Mouse (Mus musculus) heart, postnatal 14 days (tissue): ENCODE measurements at regions not wholly inside any gene's neighbourhood (a gene's known extent, or its start where the extent isn't known, plus 50 kb on each side); places are given as distances from the start of the nearest gene placed in this dataset.
A peak's percentile ranks its signal among the peaks of the same experiment; 100 is the strongest.

ENCODE experiments used
- DNase-seq, 2 experiments: peaks; one replicate each; pipeline ENCODE4 v3.0.0; 2021 to 2022
- intact Hi-C: fragments of 180-260 bp; cut with DNase I; formaldehyde crosslinking; loops from one replicate; pipeline ENCODE4 v1.15.1; 2025

DNA sequence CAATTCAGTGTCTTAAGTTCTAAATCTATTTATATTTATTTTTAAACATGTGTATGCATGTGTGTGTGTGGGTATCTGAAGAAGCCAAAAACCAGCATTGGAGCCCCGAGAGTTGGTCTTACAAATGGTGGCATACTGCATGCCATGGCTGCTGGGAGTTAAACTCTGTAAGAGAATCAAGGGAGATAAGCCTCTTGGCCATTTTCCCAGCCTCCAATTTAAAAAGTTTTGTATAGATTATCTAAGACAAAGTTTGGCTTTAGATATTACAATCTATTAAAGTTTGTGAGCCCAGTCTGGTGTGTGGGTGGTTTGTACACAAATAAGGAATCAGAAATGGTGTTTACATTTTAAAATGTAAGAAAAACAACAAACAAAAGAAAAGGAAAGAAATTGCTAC is 343.2 kb upstream of the Marcks start:
- intact Hi-C loops, result loop anchor here (10.0 kb wide), 1 partner anchor 407 kb away; no protein-coding TSS in a partner anchor

DNA sequence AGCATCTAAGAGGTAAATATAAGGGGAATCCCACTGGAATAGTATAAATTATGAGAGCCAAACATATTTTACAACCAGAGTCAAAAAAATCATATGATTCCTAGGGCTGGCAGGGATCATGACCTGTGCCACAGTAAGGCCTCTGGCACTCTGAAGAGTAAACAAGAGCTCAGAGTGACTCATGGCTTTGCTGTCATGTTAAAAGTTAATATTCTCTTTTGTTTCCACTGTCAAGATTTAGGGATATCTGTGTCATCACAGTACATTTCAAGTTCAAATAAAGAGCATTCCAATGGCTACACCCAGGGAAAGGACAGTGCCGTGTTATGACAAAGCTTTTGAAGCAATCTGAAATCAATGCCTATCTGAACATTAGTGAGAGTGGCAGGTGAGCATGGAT is 341.6 kb upstream of the Marcks start:
- no peak for DNase-seq
- intact Hi-C loops, result loop anchor here (10.0 kb wide), 1 partner anchor 406 kb away; no protein-coding TSS in a partner anchor

More for the DNA sequence above, 343.2 kb upstream of the Marcks start:
- DNase-seq, result no peak

DNA sequence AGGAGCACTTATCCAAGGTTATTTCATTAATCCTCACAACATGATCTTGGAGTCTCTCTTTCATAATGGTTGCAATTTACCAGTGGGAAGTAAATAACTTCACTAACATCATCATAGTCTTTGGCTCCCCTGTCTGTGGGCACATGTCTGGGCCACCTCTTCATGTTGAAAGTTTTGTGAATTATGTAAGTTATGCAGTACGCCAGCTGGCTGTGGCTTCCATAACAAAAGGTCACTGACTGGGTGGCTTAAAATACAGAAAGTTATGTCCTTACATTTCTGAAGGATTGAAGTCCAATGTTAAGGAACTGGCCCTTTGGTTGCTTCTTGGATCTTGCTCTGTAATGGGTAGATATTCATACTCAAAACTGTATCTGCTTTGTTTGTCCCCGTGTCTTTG is 339.4 kb upstream of the Marcks start:
- DNase-seq, result no peak
- intact Hi-C loops, result no loop called here

DNA sequence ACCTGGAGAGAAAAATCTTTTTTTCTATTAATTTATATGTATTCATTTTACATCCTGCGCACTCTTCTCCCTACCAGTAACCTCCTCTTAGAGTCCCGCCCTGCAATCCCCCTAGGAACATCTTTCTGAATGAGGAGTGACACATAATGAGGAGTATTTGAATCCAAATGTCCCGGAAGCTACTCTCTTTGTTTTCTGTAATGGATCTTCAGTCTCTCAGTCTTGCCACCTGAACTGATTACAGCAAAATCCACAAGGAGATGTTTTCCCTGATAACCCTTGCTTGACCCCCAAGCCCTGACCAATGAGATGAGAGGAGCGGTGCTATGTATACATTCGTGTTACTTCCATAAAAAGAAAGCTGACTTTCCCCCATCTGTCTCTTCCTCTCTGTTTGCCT is 334.4 kb upstream of the Marcks start:
- no peak for DNase-seq
- intact Hi-C loops, result no loop called here

DNA sequence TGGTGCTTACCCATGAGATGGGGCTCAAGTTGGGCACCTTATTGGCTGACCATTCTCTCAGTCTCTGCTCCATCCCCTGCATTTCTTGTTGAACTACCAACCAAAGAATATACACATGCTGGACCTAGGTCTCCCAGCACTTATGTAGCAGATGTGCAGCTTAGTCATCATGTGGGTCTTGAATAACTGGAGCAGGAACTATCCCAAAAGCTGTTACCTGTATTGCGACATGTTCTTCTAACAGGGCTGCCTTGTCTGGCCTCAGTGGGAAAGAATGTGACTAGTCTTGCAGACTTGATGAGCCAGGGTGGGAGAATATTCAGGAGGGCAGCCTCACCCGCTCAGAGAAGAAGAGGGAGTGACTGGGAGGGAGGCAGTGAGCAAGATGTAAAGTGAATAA is 318.7 kb upstream of the Marcks start:
- DNase-seq, result no peak
- intact Hi-C loops, result no loop called here

DNA sequence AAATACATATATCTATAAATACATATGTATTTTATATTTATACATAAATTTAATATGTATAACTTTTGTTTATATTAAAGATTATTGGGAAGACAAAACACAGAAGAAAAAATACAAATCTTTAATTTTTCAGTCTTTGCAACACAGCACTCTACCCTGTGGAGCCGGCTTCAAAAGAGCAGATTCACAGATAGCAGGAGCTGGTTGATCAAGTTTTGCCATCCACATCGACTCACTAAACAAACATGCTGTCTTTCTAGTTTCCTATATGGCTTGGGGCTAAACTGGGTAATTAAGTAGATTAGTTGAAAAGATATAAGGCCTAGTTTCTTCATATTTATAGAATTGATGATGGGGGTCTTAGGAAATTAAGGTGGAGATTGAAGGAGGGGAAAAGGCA is 311.2 kb upstream of the Marcks start:
- intact Hi-C loops, result loop anchor here (5.0 kb wide), 1 partner anchor 313 kb away; the partner anchor contains the start of gene Marcks
- no peak for DNase-seq

DNA sequence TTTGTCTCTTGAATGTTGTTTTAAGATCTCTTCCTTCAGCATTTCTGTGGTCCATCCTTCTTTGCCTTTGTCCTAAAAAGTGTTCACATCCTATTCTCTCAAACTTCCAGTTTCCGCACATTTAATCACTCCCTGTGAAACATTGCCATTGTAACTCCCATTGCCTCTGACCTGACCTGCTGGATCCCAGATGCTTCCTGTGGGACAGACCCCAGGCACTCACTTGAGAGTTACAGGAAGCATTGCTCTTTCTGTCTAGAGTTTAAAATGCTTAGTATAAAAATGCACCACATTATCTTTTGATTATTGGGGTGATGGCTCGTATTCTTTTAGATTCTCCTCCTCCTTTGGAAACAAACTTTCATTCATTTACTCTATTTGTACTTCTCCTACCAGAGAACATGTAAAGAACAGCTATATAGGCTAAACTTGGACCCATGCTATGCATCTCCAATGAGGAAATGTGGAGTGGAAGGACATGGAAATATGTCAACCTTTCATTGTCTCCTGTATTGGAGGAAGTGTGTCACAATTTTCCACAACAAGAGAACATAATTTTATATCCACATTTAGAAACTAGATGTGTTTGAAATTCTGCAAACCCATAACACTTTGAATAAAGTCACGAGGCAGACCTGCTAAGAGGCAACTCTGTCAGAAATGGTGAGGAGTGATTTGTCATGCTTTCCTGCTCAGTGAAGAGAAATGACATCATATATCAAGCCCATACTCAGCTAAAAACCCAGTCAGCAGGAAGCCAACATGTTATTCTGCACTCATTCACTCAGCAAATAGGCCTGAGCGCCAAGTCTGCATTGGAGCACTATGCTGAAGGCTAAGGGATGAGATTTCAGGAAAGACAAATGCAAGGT is 308.8 kb upstream of the Marcks start:
- intact Hi-C loops, result loop anchor here (5.0 kb wide), 1 partner anchor 310 kb away; the partner anchor contains the start of gene Marcks
- DNase-seq, result peak; percentile 4 to 6

DNA sequence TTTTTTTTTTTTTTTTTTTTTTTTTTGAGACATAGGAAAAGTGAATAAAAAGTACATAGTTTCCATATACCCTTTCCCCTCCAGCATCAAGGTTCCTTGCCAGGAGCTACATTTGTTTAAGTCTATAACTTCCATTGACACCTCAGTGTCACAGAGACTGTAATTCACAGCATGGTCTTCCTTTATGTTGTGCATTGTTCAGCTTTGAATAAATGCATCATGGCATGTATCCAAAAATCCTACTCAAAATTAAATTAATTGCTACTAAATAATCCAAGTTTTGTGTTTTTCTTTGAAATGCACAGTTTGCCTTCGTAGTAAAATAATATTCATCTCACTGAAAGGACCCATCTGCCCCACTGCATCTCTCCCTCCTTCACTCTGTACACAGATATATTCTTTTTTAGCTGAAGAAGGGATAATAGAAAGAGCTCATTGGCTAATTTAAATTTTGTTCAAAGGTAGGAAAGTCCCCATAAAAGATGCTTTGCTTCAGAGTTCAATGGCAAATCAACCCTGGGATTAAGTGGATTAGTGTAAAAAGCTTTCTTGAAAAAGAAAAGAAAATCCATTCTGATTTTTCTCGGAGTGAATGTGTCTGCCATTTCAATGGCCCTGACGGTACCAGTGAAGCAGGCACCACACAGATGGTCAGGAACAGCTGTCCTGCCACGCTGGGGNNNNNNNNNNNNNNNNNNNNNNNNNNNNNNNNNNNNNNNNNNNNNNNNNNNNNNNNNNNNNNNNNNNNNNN is 301.3 kb upstream of the Marcks start:
- intact Hi-C loops, result no loop called here
- DNase-seq, result no peak

DNA sequence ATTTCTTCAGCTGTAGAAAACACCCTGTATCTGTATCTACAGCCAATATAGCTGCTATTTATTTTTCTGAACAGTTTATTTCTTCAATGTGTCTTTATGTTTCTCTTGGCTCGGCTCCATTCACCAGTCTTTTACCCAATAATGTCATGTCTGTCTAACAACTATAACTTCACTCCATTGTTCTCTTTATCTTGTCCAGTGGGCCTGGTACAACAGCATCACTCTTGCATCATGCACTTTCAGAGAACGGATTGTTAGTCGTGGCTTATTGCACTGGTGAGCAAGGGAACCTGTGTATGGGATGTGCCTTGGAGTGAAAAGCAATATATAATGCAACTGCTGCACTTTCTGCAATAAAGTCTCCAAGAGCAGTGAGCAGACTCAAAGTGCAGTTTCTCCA is 299.6 kb upstream of the Marcks start:
- intact Hi-C loops, result no loop called here
- no peak for DNase-seq

DNA sequence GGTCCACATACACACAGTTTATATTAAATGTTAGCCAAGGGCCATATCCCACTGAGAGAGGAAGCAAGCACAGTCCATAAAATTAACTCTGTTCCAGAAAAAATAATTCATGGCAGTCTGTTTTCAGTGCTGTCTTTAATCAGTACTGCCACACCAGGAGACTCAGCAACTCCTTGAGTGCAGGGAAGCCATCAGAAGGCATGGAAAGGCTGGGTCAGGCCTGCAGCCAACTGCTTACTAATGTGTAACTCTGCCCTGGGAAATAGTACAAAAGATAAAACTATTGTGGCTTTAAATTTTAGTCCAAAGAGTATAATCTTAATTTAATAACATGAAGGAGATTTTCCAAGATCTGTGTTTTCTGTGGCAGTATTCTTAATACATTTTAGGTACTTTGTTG is 298.1 kb upstream of the Marcks start:
- peak in 1 of 2 experiments; percentile 14 for DNase-seq
- intact Hi-C loops, result no loop called here

DNA sequence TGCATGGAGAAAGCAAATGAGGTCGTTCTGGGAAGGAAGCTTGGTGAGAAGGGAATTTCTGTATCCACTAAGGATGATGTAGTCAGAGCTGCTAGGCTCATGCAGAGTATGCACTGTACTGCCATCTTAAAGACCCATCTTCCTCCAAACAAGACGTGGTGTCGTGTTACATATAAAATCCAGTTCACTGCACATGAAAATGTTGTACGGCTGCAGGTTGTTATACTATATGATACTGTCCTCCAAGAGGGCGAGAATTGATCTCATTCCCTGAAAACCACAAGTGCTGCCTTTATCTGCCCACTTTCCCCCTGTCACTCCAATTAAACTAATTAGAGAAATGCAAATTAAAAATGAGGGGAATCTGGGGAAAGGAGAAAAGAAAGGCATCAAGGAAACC is 295.5 kb upstream of the Marcks start:
- intact Hi-C loops, result no loop called here
- DNase-seq, result no peak

DNA sequence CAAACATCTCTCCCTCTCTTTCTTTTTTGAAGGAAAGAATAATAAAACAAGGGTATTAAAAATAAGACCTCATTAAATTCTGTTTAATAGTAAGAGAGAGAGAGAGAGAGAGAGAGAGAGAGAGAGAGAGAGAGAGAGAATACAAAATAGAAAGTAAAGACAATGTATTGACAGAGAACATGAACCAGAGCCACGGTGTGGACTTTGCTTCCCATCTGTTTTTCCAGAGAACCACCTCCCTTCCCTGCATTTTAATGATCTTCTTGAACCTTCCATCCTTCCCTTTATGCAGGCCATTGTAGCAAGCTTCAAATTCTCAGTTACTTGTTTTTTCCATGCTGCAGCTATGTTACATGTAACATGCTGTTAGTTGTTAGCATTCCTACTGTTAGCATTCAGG is 284.3 kb upstream of the Marcks start:
- intact Hi-C loops, result no loop called here
- DNase-seq, result no peak

DNA sequence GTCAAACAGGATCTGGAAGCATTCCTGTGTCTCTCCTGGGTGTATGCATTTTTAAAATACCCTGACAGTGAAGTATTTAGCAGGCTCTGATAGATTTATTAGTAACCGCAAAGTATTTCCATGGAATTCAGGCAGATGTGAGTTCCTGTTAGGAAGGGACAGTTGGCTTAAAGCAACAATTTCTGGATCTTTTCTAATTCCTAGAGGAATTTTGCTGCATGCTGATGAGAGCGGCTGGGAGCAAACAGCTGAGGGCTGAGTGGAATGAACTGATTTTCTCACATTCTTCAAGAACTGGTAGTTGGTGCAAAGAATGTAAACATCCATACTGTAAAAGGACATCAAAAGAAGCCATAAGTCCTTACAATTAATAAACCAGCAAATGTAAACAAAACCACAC is 283.9 kb upstream of the Marcks start:
- intact Hi-C loops, result no loop called here
- DNase-seq, result no peak

DNA sequence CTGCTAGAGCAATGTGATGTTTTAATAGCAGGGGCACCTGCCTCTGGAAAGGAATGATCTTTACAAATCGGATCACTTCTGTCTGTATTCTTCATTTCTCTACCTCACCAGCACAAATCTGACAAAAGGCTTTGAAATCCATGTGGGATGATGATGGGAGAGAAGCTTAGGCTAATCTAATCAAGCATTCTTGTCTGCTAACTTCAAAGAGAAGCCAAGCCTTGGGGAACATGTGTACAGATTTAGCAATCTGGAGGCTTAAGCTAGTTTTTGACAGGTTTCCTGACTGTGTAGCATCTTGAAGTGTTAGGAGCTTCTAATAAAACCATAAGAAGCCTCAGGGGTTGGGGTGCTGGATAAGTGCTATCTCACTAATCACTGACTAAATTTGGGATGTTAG is 277.6 kb upstream of the Marcks start:
- DNase-seq, result no peak
- intact Hi-C loops, result no loop called here

DNA sequence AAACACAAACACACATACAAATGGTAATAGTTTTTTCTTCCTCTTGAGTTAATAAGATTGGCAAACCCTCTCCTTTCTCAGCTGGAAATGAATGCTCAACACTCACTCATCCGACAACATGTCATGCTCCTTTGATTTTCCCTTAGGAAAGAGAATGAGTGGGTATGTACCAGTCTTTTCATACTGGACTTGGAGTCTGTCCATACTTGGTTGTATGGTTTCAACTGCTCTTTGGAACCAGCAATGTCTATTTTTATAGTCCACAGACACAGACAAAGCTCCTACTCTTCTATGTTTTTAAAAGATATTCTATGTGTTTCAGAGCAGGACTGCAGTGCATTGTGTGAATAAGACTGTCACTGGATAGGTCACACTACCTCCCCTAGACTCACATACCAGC is 273.7 kb upstream of the Marcks start:
- DNase-seq, result no peak
- intact Hi-C loops, result no loop called here

DNA sequence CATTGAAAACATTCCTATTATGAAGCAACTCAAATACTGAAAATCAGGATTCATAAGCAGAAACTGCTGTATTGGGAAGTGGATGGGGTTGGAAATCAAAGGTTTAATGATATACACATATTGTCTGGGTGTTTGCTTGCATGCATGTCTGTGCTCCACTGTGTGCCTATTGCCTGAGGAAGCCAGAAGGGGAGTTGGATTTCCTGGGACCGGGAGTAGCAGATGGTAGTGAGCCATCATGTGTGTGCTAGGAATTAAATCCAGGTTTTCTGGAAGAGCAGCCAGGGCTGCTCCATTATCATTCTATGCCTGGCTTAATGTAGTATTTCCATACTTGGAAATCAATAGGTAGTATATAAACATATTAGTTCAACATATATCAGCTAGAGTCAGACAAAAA is 271.0 kb upstream of the Marcks start:
- intact Hi-C loops, result no loop called here
- no peak for DNase-seq

DNA sequence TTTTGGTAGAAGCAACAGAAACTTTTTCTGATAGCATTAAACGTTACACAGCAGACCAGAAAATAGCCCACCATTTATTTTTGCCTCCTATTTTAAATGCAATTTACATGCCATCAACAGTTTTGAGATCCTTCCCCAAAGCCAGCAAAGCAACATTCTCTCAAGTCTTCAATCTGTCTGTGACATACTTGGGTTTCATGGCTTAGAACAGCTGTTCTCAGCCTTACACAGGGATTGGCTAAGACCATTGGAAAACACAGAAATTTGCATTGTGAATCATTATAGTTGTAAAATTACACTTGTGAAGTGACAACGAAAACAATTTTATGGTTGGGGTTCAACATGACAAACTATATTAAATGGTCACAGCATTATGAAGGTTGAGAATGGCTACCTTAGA is 268.8 kb upstream of the Marcks start:
- intact Hi-C loops, result no loop called here
- DNase-seq, result no peak

DNA sequence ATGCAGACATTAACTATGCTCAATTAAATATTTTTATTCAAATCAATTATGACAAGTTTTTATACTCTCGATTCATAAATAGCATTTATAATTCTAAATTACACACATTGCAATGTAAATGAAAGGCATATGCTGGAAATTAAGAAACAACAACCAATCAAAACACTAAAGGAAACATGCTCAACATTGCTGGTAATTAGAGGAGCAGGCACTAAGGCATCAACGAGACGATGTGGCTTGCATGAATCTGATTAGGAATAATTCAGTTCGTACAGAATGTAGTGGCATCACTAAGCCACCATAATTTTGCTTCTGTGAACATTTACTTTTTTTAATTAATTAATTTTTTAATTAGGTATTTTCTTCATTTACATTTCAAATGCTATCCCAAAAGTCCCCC is 266.2 kb upstream of the Marcks start:
- intact Hi-C loops, result no loop called here
- no peak for DNase-seq

DNA sequence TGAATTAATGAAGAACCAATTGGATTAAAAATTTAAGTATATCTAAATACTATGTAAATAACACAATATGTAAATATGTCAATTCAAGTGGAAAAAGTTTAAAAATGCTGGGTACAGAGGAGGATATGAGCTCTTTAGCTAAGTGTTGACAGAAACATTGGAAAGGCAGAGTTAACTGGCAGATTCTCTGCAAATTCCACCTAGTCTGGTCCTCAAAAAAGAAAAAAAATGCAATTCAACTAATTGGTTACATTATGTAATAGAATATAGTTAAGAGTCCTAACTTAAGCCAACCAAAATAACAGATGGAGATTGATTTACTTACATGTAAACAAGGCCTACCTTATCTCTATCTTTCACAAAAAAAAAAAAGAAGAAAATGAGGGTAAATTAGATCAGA is 265.7 kb upstream of the Marcks start:
- intact Hi-C loops, result no loop called here
- DNase-seq, result no peak

DNA sequence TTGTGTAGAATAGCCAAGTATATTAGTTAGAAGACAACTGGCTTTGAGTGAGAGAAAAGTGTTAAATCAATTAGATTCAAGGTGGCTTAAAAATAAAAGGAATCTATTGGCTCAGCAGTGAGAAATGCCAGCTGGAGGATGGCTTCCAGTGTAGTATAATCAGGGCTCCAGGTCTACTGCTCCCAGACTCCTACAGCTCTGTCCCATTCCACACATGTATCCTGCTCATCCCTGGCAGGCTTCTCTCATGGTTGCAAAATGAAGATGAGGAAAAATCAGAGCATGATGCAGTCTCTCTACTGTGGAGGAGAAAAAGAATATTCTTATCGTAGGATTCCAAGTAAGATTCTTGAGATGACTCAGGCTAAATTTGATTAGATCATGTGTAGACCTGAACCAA is 263.7 kb upstream of the Marcks start:
- no peak for DNase-seq
- intact Hi-C loops, result no loop called here

DNA sequence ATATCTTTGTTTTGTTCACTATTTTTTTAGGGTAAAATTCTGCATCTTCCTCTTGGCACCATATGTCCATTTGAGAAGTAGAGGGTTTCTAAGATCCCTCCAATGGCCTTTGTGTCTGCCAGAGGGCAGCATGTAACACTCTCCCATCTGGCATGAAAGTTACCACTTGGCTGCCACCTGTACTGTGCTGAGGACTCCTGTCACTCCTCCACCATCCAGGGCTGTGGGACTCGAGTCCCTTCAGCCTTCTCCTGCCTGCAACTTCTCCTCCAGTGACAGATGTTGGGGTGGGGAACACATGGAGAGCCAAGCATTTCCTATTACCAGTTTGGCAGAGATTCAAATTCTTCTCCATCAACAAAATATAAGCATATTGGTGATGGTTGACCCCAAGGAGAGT is 262.3 kb upstream of the Marcks start:
- intact Hi-C loops, result no loop called here
- DNase-seq, result no peak

DNA sequence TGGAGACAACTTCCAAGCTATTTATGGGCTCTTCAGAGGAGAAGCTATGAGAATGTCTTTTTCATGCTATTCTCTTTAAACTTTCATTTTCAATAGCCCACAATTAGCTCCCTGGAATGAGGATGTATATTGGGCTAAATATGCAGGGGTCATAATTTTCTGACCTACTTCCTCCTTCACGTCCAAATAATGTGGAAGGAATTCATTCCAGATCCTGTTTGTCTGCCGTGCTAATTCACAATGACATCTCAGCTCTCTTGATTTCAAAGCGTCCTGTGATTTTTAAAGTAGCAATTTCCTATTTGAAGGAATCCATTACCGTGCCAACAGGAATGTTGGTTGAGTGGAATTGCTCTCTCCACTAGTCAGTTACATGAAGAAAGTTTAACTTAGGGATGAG is 261.7 kb upstream of the Marcks start:
- intact Hi-C loops, result no loop called here
- DNase-seq, result no peak
